Mouse (Mus musculus): Measurements from ENCODE around the gene Eaf2.

Eaf2 gene

GRCm38 (mm10) chr16:36770191-36770771 lies 104.5 kb downstream of the Eaf2 start:
- DNase-seq (ENCODE audit: low read depth): peak; percentile 71

DNA sequence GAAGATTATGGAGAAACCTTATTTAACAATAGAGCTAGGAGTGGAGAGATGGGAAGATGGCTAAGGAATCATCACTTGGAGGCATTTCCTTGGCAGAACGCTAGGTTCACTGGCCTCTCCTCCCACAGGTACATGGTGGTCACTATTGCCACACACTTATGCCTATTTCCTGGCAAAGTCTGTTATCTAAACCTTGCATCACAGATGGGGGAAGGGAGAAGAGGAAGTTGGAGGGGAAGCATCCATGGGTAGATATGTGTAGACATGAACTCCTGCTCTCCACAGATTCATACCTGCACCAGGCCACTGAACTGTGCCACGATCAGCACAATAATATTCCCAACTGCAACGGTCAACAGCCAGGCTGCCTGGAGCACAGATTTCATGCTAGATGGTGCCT lies 122.8 kb downstream of the Eaf2 start:
- DNase-seq (ENCODE audit: low read depth): no peak

DNA sequence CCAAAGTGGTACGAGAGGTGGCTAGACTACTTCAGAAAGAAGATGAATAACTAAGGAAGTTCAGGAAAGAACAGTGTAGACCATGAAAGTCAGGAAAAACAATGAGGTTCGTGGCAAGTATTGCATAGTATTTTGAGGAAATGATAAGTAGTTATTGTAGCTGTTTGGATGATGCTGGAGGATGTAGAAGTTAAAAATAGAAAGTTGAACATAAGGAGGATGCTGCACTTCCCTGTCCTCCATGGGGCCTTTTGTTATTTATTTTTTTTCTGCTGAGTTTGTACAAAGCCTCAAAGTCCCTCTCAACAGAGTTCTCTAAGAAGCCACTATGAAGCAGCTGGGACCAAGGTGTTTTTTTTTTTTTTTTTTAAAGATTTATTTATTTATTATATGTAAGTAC lies 127.0 kb downstream of the Eaf2 start:
- DNase-seq (ENCODE audit: low read depth): no peak

DNA sequence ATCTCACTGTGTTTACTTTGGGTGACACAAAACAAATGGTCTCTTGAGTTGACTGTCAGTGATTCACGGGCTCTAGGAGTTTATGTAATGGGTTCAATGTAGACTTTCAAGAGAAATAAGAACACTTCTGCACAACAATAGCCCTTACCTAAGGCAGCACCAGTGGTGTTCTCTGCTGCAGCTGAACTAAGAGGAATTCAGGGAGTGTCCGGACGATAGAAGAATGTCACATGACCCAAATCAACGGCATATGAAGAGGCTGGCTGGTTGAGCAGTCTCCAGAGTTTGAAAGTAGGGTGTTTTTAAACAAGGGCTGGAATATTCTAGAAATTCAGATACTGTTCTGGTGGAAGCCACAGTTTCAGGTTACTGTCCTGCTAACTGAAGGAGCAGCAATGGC lies 127.7 kb downstream of the Eaf2 start:
- DNase-seq (ENCODE audit: low read depth): no peak

DNA sequence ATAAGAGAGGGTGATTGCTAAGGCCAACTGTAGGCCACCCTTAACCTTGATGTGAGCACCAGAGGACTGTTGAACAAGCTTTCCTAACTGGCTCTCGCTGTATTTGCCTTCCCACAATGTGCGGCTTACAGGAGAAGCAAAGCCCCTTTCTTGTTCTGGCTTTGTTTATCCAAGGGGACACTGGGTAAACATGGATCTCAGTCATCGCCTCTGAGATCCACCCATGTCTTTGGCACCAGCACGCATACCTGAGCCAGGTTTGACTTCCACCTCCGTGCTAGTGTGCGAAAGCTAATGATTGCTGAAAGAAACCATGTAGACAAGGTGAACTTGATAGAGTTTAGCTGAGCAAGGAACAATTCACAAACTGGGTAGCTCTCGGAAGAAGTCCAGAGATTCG lies 131.2 kb downstream of the Eaf2 start:
- no peak for DNase-seq (ENCODE audit: low read depth)
